Mouse (Mus musculus) left cerebral cortex, adult 2 months (tissue): ENCODE measurements around the gene Cacna1b. TPM values are rescaled to one million over a fixed set of nuclear protein-coding genes. Genes with fewer than 3 reads are reported as not detected.
A peak's percentile ranks its signal among the peaks of the same experiment; 100 is the strongest.

Experiments
- DNase-seq, 2 experiments: peaks; one replicate each; pipeline ENCODE4 v3.0.0; 2021 to 2022; ENCODE audit warnings: low spot score in 2 of 2, mixed read lengths in 1 of 2; ENCODE audit errors: extremely low spot score in 1 of 2
- H3K27ac ChIP-seq: fragments of 200-600 bp; 2 replicates; pipeline ENCODE4 v1.8.1; 2022
- H3K4me3 ChIP-seq: fragments of 200-600 bp; 2 replicates; pipeline ENCODE4 v1.8.1; 2022
- CTCF ChIP-seq: fragments of 200-600 bp; IDR thresholded peaks from 2 replicates; pipeline ENCODE4 v1.8.1; 2022; ENCODE audit warnings: antibody characterized with exemption, mild to moderate bottlenecking, moderate library complexity
- intact Hi-C: fragments of 180-260 bp; cut with DNase I; formaldehyde crosslinking; loops from one replicate; pipeline ENCODE4 v1.15.1; 2025
- long read RNA-seq, 2 experiments: library from polyadenylated mRNA; stranded (forward); transcript quantifications; one replicate each; pipeline ENCODE4 v2.0.0; 2021; ENCODE audit warnings: borderline mapping rate in 2 of 2
- total RNA-seq, 2 experiments: library from RNA; stranded (reverse); gene quantifications; 2 replicates each; pipeline ENCODE4 v1.2.3; 2021

Gene Cacna1b
- 10 to 100 TPM; 84.1 to 91.8 TPM for total RNA-seq
- long read RNA-seq, experiment 1, partial matches to known transcripts, result 4 of 20 reads
- long read RNA-seq, experiment 1, other reads (novel, unspliced or antisense), result 16 of 20 reads
- long read RNA-seq, experiment 2, partial matches to known transcripts, result 10 of 28 reads
- long read RNA-seq, experiment 2, other reads (novel, unspliced or antisense), result 18 of 28 reads

DNA sequence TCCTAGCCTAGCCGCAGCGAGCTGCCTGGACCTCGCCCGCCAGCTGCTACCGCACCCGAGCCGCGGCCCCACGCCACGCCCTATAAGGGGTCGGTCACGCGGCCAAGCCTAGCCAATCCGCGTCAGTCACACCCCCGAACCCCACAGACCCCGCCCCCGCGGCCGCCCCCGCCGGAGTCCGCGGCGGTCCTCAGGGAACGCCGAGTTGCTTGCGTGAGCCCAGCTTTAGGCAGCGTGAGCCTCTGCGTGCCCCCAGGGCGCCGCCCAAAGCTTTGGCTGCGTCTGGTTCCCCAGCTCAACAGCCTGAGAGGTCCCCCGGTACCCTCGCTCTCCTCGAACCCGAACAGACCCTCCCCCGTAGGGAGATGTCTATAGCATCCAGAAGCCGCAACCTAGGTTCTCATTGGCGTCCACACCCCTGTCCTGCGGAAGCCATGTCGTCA lies at the start of gene Cacna1b:
TSS of gene Cacna1b (minus strand) at position 38 of the 443 bp plus-strand sequence.
- intact Hi-C loops, result no loop called here
- peak within 1 kb of the TSS; percentile 92 for H3K27ac ChIP-seq
- no peak for TF ChIP-seq CTCF

DNA sequence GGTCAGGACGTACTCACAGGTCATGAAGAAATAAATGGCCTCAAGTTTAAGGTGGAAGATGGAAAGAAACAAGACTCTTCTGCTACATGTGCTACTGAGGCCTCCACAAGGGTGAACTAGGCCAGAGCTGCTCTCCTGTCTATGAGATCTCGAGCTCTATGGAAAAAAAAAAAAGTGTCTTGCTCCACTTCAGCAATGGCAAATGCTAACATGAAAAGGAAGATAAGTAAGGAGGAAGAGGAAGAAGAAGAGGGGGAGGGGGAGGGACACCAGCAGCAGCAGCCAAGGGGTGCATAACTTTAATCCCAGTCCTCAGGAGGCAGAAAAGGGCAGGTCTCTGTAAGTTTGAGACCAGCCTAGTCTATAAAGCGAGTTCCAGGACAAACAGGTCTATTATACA lies 46.8 kb upstream of the Cacna1b start:
- TF ChIP-seq CTCF, result no peak
- DNase-seq, result no peak
- intact Hi-C loops, result no loop called here
- Histone ChIP-seq H3K4me3 (no peak overlapping the region), H3K27ac (no peak overlapping the region)

More for the DNA sequence above, at the start of gene Cacna1b:
- DNase-seq, result peak; percentile 93 to 95
- peak within 1 kb of the TSS; percentile 83 for H3K4me3 ChIP-seq

DNA sequence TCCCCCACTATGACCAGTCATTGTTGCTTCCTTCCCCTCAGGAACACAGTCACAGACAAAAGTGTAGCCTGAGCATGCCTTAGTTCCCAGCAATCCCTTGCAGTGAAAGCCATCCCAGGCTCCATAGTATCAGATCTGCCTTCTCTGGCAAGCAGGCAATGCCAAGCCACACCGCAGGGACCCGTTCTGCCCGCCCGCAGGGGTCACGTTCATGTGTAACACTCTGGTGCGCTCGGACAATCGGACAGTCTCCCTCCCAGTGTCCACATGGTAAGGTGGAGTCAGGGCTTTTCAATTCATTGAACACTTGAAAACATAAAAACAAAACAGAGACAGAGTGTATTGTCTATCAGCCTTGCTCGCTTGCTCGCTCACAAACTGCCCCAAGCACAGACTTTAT lies 44.7 kb upstream of the Cacna1b start:
- Histone ChIP-seq H3K27ac (no peak overlapping the region), H3K4me3 (no peak overlapping the region)
- no peak for TF ChIP-seq CTCF
- intact Hi-C loops, result no loop called here
- DNase-seq, result no peak

DNA sequence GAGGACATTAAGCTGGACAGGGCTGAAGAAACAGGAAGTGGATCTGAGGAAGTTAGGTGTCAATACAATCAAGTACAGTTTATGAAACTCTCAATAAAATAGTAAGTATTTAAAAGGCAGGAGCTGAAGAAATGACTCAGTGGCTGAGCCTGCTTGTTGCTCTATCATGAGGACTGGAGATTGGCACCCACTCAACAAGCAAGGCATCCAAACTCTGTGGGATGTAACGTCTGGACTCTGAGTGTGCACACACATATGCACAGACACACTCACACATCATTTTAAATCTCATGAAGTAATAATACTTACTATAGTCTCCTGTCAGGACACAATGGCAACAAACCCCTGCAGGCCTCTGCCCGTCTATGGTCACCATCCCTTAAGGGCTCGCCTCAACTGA lies 44.1 kb upstream of the Cacna1b start:
- no peak overlapping the region for H3K27ac ChIP-seq
- intact Hi-C loops, result no loop called here
- TF ChIP-seq CTCF, result no peak

DNA sequence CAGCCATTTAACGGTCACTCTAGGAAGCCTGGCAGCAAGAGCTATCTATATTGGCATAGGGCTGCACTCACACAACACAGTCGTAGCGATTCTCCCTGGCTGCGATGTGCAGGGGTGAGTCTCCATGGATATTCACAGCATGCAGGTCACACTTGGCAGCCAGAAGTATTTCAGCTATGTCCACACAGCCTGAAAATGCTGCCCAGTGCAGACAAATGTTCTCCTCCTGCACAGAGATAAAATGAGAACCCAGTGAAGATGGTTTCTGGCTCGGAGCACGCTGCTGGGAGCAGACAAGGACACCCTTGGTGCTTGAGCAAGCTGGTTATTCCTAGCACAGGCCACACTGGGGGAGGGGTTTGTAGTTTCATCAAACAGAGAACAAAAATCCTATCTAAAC lies 43.2 kb upstream of the Cacna1b start:
- intact Hi-C loops, result no loop called here

More for the DNA sequence above, 44.1 kb upstream of the Cacna1b start:
- peak in 1 of 2 experiments; percentile 29 for DNase-seq
- no peak overlapping the region for H3K4me3 ChIP-seq

DNA sequence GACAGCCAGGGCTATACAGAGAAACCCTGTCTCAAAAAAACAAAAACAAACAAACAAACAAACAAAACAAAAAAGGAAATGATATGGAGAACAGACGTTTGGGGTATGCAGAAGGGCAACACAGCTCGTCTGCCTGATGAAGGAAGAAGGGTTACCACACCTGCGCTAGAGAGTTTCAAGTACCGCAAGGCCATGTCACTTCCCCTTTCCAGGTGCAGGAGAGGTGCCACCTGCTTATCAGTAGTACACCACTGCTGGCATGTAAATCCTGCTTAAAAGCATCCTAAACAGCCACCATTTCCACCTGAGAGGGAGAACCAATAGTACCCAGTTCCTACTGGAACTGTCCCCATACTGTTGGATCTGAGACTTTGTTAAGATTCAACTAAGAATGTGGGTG lies 42.7 kb upstream of the Cacna1b start:
- DNase-seq, result no peak
- no peak for TF ChIP-seq CTCF
- intact Hi-C loops, result no loop called here
- no peak overlapping the region for H3K4me3 ChIP-seq
- H3K27ac ChIP-seq, result 0 out of 2 replicates have a peak overlapping the region, but pooled peaks have one; percentile 3

More for the DNA sequence above, 43.2 kb upstream of the Cacna1b start:
- H3K4me3 ChIP-seq, result no peak overlapping the region
- DNase-seq, result peak in 1 of 2 experiments; percentile 15
- TF ChIP-seq CTCF, result no peak
- 0 out of 2 replicates have a peak overlapping the region, but pooled peaks have one; percentile 11 for H3K27ac ChIP-seq

DNA sequence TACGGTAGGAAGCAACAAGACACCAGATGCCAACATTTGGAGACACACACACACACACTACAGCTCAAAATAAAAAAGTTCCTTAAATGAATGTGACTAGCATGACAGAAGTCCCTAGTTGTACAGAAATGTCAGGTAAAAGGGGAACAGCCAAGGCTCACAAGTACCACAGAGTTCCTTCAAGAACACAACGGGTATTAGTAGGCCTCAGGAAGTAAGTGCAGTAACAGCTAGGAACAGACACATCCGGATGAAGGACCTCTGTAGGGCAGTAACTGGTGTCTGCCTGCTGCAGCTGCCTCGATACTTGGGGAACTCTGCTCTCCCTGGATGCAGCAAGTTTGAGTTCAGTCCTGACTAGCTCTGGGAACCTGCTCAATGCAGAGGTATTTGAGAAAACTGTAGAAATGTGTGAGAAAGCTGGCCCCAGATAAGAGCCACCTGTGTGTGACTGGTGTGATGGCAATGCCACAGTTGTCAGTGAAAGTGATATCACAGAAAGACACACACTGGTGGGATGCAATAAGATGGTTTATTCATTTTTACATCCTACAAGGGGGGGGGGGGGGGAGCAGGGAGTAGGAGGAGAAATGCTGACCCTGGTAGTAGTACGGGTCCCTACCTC lies 34.0 kb upstream of the Cacna1b start:
- no peak for DNase-seq
- no peak overlapping the region for H3K4me3 ChIP-seq
- intact Hi-C loops, result no loop called here
- TF ChIP-seq CTCF, result no peak
- no peak overlapping the region for H3K27ac ChIP-seq

DNA sequence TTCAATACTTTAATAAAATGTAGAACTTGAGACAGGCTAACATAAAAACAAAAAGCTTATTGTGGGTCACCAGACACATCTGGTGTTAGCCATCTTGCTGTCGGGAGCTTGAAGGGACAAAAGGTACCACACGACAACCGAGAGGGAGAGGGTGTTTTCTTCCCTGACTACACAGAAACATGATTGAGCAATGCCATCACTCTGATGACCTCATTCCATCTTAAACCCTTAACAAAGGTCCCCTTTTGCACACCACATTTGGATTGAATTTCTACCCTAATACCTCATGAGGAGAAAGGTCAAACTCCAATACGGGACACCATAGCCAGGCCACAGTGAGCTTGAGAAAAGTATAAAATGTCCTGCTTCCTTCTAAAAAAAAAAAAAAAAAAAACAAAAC lies 24.3 kb upstream of the Cacna1b start:
- DNase-seq, result no peak
- intact Hi-C loops, result no loop called here
- no peak overlapping the region for H3K27ac ChIP-seq
- no peak overlapping the region for H3K4me3 ChIP-seq
- TF ChIP-seq CTCF, result no peak

DNA sequence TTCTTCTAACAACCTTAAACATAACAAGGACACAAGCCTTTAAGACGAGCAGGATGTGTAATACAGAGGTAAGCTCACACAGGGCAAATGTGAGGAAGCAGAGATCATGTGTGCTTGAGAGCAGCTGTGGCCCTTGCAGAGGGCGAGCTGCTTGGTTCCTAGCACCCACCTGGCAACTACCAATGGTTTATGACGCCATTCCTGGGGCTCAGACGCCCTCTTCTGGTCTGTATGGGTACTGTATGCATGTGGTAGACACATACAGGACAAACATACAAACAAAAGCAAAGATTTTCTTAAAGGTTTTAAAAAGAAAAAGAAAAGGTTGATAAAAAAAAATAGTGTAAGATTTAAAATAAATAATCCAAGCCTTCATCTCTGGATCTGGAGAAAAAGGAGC lies 18.3 kb upstream of the Cacna1b start:
- no peak overlapping the region for H3K27ac ChIP-seq
- DNase-seq, result no peak
- intact Hi-C loops, result no loop called here
- peak; percentile 14 for TF ChIP-seq CTCF
- no peak overlapping the region for H3K4me3 ChIP-seq

DNA sequence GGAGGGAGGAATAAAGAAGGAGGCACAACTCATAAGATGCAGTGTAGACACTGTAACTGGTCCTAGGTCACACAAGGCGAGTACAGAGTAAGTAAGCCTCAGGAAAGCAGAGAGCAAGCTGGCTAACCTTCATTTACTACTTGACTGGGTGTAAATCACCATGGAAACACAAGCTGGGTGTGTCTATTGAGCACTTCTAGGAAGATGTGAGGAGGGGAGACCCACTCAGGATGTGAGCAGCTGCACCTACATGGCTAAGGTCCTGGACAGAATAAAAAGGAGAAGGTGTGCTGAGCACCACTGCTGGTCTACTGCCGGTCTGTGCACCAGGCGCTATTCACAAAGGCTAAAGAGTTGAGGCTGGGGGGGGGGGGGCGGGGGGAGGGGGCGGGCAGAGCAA lies 13.9 kb upstream of the Cacna1b start:
- TF ChIP-seq CTCF, result no peak

DNA sequence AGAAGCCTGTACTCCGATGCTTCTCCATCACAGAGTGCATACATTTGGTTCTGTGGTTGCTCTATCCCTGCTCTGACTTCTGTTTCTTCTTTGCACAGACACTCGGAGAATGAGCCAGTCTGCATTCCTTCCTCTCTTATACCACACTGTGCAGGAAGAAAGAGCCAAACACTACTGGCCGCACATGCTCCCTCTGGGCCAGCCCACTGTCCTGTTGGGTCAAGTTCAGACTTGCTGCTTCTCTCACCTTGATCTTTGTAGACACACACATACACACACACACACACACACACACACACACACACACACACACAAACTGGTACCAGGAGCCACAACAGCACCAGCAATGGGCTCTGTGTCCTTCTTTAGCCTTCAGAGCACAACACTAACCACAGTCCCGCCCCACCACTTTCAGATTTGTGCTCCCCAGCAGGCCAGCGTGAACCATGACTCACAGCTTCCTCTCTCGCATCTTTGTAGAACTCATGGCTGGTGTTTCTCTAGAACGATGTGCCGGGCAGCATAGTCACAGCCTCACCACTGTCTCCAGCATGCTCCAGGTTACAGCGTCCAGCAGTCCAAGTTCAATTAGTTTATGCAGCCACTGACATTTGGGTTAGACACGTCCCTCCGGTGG lies 13.1 kb upstream of the Cacna1b start:
- H3K4me3 ChIP-seq, result no peak overlapping the region
- no peak for DNase-seq
- intact Hi-C loops, result no loop called here
- no peak overlapping the region for H3K27ac ChIP-seq
- no peak for TF ChIP-seq CTCF

More for the DNA sequence above, 13.9 kb upstream of the Cacna1b start:
- no peak overlapping the region for H3K27ac ChIP-seq
- no peak for DNase-seq
- intact Hi-C loops, result no loop called here
- no peak overlapping the region for H3K4me3 ChIP-seq

DNA sequence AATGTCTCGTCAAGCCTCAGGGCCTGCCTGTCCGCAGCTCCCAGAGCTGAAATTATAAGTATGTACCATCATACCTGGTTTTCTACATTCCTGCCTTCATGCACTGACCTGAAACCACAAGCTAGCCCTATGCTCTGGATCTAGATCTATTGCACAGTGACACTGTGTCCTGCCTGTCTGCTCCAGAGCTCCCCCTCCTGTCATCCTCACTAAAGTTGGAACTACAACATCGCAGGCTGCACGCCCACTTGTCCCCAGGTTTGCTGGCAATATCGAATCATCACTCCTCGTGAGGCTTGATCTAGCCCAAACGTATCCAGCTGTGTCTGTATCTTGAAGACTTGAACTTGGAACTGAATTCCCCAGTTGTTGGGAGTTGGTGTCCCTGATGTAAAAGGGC lies 11.9 kb upstream of the Cacna1b start:
- intact Hi-C loops, result no loop called here
- TF ChIP-seq CTCF, result peak; percentile 44
- no peak overlapping the region for H3K27ac ChIP-seq
- H3K4me3 ChIP-seq, result no peak overlapping the region
- peak in 1 of 2 experiments; percentile 36 for DNase-seq
